ENCODE assay signal across 18 mouse cellular contexts in genomic region chr7:98968741-98969395, GRCm38 (mm10).
A peak's percentile ranks its signal among the peaks of the same experiment; 100 is the strongest.
DNase-seq lines count a peak whose midpoint lies in the region; ATAC-seq and TF ChIP-seq lines count a peak whose summit lies in the region.
"Had no signal": no experiment of that assay in that cellular context is flagged by ENCODE, and none has a peak within 500 bp of the region (broad histone marks: within the 10 kb centered on the region; RNA-seq: fewer than 3 reads in every experiment).

No protein-coding gene starts in this region.

- ATAC-seq in limb, embryonic 12.5 days (ENCODE audit: insufficient number of reproducible peaks, insufficient read depth, low FRiP score, low TSS enrichment, low read depth): no peak
- ATAC-seq: intestine, embryonic 16.5 days; liver, postnatal 0 days had no signal

- H3K27me3 ChIP-seq in cerebellum, adult 2 months (ENCODE audit: control insufficient read depth, insufficient read depth, low read length): no peaks in the 10 kb centered on the region
- peaks cover 3% of the 10 kb centered on the region; the same call in 1 of the 2 replicates for H3K27me3 ChIP-seq in limb, embryonic 12.5 days
- H3K27me3 ChIP-seq: embryonic facial prominence, embryonic 13.5 days; limb, embryonic 15.5 days had no signal

- in situ Hi-C loops in ES-E14 (cut with MboI; ENCODE audit: low sequenced_read_pairs in 2 of 2, unreplicated experiment in 2 of 2): no loop called here

- no peak overlapping the region for H3K4me2 ChIP-seq in limb, embryonic 12.5 days

- no peaks in the 10 kb centered on the region for H3K36me3 ChIP-seq in ES-E14 (ENCODE audit: control insufficient read depth, insufficient read depth, low read length, poor library complexity, severe bottlenecking)
- H3K36me3 ChIP-seq in limb, embryonic 12.5 days: peaks cover 5% of the 10 kb centered on the region; the same call in 1 of the 2 replicates
- H3K36me3 ChIP-seq: hindbrain, embryonic 12.5 days; limb, embryonic 15.5 days had no signal

- peak overlapping the region; percentile 54; the same call in 1 of the 2 replicates for H3K27ac ChIP-seq in ES-E14 (ENCODE audit: insufficient read depth, low read depth, low read length, poor library complexity, severe bottlenecking)
- H3K27ac ChIP-seq in cerebellum, adult 2 months (ENCODE audit: insufficient read depth, low read length): peak overlapping the region; percentile 82
- peak overlapping the region; percentile 70 for H3K27ac ChIP-seq in limb, embryonic 12.5 days
- H3K27ac ChIP-seq: embryonic facial prominence, embryonic 13.5 days; kidney, postnatal 0 days; limb, embryonic 15.5 days had no signal

- DNase-seq in heart, adult 11 months: peak; percentile 57
- no peak for DNase-seq in heart, adult 8-10 months (ENCODE audit: low spot score)
- DNase-seq in ES-E14 (ENCODE audit: low read depth, low spot score): no peak
- peak; percentile 69 to 88 for DNase-seq in cerebellum, adult 2 months
- DNase-seq in urinary bladder, adult 2 months (ENCODE audit: low spot score): no peak
- no peak for DNase-seq in testis, postnatal 10 days (ENCODE audit: low spot score)
- no peak for DNase-seq in kidney, adult 9 months
- DNase-seq: adrenal gland, adult 8-10 months; gastrocnemius, postnatal 14 days; liver, postnatal 0 days; lung, postnatal 36 days; thymus, postnatal 36 days had no signal

- no peaks in the 10 kb centered on the region for H3K9me3 ChIP-seq in ES-E14 (ENCODE audit: control insufficient read depth, insufficient read depth, low read depth, low read length)
- H3K9me3 ChIP-seq in limb, embryonic 12.5 days: no peaks in the 10 kb centered on the region
- H3K9me3 ChIP-seq: limb, embryonic 15.5 days had no signal

- no peak overlapping the region for H3K9ac ChIP-seq in ES-E14 (ENCODE audit: insufficient read depth, low read depth, low read length, poor library complexity, severe bottlenecking)
- no peak overlapping the region for H3K9ac ChIP-seq in limb, embryonic 12.5 days (replicated peaks)
- H3K9ac ChIP-seq: embryonic facial prominence, embryonic 13.5 days; hindbrain, embryonic 12.5 days; limb, embryonic 15.5 days; liver, postnatal 0 days had no signal

- TF ChIP-seq POLR2A in cerebellum, adult 2 months (IDR thresholded peaks at IDR 0.05; ENCODE audit: borderline replicate concordance, insufficient read depth, low read length): no peak

- no peak overlapping the region for H3K4me3 ChIP-seq in ES-E14 (ENCODE audit: insufficient read depth in 1 of 2, low read depth in 1 of 2, low read length in 2 of 2, poor library complexity in 1 of 2, severe bottlenecking in 1 of 2)
- H3K4me3 ChIP-seq in cerebellum, adult 2 months (replicated peaks; ENCODE audit: insufficient read depth, low read depth, low read length): no peak overlapping the region
- H3K4me3 ChIP-seq in limb, embryonic 12.5 days (replicated peaks): no peak overlapping the region
- H3K4me3 ChIP-seq: hindbrain, embryonic 12.5 days; limb, embryonic 15.5 days had no signal

- WGBS in cerebellum, adult 2 months: 40% methylated on average over 8 of the region's 8 CpGs
- 75% methylated on average over 8 of the region's 8 CpGs for WGBS in limb, embryonic 12.5 days

- TF ChIP-seq CTCF in cerebellum, adult 2 months (IDR thresholded peaks at IDR 0.05; ENCODE audit: borderline replicate concordance, insufficient read depth, low read depth, low read length): 0 out of 2 replicates have a peak, but pooled peaks have one; percentile 5

- H3K4me1 ChIP-seq in ES-E14 (ENCODE audit: control insufficient read depth in 2 of 2, insufficient read depth in 2 of 2, low read length in 2 of 2, poor library complexity in 1 of 2): peaks cover 0 to 20% of the 10 kb centered on the region in 2 experiments; a peak in 3 of 4 replicates
- peaks cover 32% of the 10 kb centered on the region for H3K4me1 ChIP-seq in cerebellum, adult 2 months (ENCODE audit: control insufficient read depth, insufficient read depth, low read length)
- peaks cover 22% of the 10 kb centered on the region for H3K4me1 ChIP-seq in limb, embryonic 12.5 days (replicated peaks)

TF ChIP-seq in ES-E14, 5 proteins besides CTCF, POLR2A, EP300 and RAD21:
- no peak for TF ChIP-seq HCFC1 (IDR thresholded peaks at IDR 0.05; ENCODE audit: borderline replicate concordance, insufficient read depth, low read length)

Comparison
In these comparisons a context has a peak if more than half of its experiments do, and no peak if none do; other contexts are left out.
1. DNase-seq: peak in heart, adult 11 months (single experiment) and cerebellum, adult 2 months (2 of 2); none in heart, adult 8-10 months (single experiment), ES-E14 (single experiment), urinary bladder, adult 2 months (single experiment), testis, postnatal 10 days (single experiment) and kidney, adult 9 months (single experiment).
2. Peak in every context shown above with its lines, with median percentiles within 50 percentile points of each other: H3K27ac ChIP-seq.